Comparison of ENCODE assay signal across 7 mouse cellular contexts in the genomic region with DNA sequence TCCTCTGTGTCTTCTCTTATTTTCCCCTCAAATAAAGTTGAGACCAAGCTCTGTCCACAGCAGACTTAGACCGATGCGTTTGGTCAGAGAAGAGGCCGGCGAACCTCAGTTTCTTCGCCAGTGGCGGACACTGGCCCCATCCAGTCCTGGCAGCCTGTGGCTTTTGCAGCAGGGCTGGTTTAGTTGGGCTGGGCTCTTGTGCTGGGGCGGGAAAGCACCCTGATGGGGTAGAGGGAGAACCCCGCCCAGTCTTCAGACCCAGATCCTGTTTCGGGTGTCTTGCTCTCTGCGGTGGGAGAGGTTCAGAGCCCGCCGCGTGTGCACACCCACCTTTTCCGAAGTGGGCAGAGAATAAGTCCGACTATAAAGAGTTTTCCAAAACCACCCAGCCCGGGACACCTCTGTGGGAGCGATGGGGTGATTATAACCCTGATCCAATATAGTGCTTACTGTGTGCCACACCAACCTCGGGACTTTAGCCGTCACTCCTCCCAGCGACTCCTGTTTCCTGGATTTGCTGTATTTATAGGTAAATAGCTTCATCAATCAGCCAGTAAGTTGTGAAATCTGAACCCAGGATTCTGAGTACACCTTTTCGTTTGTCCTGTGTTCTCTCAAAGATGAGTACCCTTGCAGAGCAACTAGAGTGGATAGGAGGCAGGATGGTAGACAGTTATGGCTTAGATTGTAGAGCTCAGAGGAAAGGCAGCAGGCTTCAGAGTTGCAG. TPM values are rescaled to one million over a fixed set of nuclear protein-coding genes. Genes with fewer than 3 reads are reported as not detected.
DNase-seq lines count a peak whose midpoint lies in the region; ATAC-seq and TF ChIP-seq lines count a peak whose summit lies in the region.

No protein-coding gene starts in this region.

- H3K9me3 ChIP-seq in E14TG2a.4 (ENCODE audit: low read length): no peaks in the 10 kb centered on the region
- H3K9me3 ChIP-seq in heart, embryonic 11.5 days (replicated peaks; ENCODE audit: control insufficient read depth, low read length): no peaks in the 10 kb centered on the region
- H3K9me3 ChIP-seq in limb, embryonic 14.5 days (ENCODE audit: control insufficient read depth, low read length): no peaks in the 10 kb centered on the region
- H3K9me3 ChIP-seq in midbrain, embryonic 15.5 days: no peaks in the 10 kb centered on the region

- peak overlapping the region; percentile 96 for H3K4me3 ChIP-seq in E14TG2a.4 (replicated peaks; ENCODE audit: low read length)
- H3K4me3 ChIP-seq in heart, embryonic 11.5 days (ENCODE audit: low read depth, low read length): peak overlapping the region; percentile 71
- peak overlapping the region; percentile 80 for H3K4me3 ChIP-seq in limb, embryonic 14.5 days (replicated peaks; ENCODE audit: low read length)
- H3K4me3 ChIP-seq in midbrain, embryonic 15.5 days: peak overlapping the region; percentile 52
- peak overlapping the region; percentile 66 for H3K4me3 ChIP-seq in thymus, adult 2 months (ENCODE audit: control insufficient read depth, insufficient read depth, low read length)

- no peak for TF ChIP-seq POLR2A in limb, embryonic 14.5 days (IDR thresholded peaks at IDR 0.05; ENCODE audit: borderline replicate concordance, extremely low read depth, insufficient read depth, insufficient read length)
- TF ChIP-seq POLR2A in thymus, adult 2 months (IDR thresholded peaks at IDR 0.05; ENCODE audit: control insufficient read depth, extremely low read depth, insufficient read depth, low read length, poor library complexity): no peak

- TF ChIP-seq CTCF in E14TG2a.4 (conservative IDR thresholded peaks at IDR 0.05; ENCODE audit: low read length): no peak
- no peak for TF ChIP-seq CTCF in thymus, adult 2 months (IDR thresholded peaks at IDR 0.05; ENCODE audit: borderline replicate concordance, control insufficient read depth, extremely low read depth, insufficient read depth, low read length, poor library complexity)

- DNase-seq in adrenal gland, postnatal 36 days: peak; percentile 36 to 58
- no peak for DNase-seq in limb, embryonic 14.5 days (ENCODE audit: low spot score)
- peak; percentile 54 for DNase-seq in thymus, adult 2 months
- DNase-seq in right cerebral cortex, postnatal 4 days: no peak

- H3K27me3 ChIP-seq in E14TG2a.4 (ENCODE audit: insufficient read depth, low read length): peaks cover 51% of the 10 kb centered on the region
- peaks cover 51% of the 10 kb centered on the region for H3K27me3 ChIP-seq in heart, embryonic 11.5 days (ENCODE audit: control insufficient read depth, insufficient read depth, low read length)
- H3K27me3 ChIP-seq in limb, embryonic 14.5 days (ENCODE audit: control insufficient read depth, insufficient read depth, low read length): peaks cover 17% of the 10 kb centered on the region
- peaks cover 31% of the 10 kb centered on the region for H3K27me3 ChIP-seq in midbrain, embryonic 15.5 days (replicated peaks)
- no peaks in the 10 kb centered on the region for H3K27me3 ChIP-seq in thymus, adult 2 months (ENCODE audit: control insufficient read depth, insufficient read depth, low read length)

- H3K36me3 ChIP-seq in E14TG2a.4 (ENCODE audit: insufficient read depth, low read length): no peaks in the 10 kb centered on the region
- H3K36me3 ChIP-seq in heart, embryonic 11.5 days (ENCODE audit: control insufficient read depth, insufficient read depth, low read length): no peaks in the 10 kb centered on the region
- no peaks in the 10 kb centered on the region for H3K36me3 ChIP-seq in limb, embryonic 14.5 days (ENCODE audit: control insufficient read depth, insufficient read depth, low read length)
- no peaks in the 10 kb centered on the region for H3K36me3 ChIP-seq in midbrain, embryonic 15.5 days (replicated peaks)
- no peaks in the 10 kb centered on the region for H3K36me3 ChIP-seq in thymus, adult 2 months (ENCODE audit: control insufficient read depth, insufficient read depth, low read length)

- H3K4me1 ChIP-seq in E14TG2a.4 (replicated peaks; ENCODE audit: low read depth, low read length): peaks cover 45% of the 10 kb centered on the region
- peaks cover 13% of the 10 kb centered on the region for H3K4me1 ChIP-seq in heart, embryonic 11.5 days (ENCODE audit: control insufficient read depth, insufficient read depth, low read length)
- H3K4me1 ChIP-seq in limb, embryonic 14.5 days (ENCODE audit: control insufficient read depth, insufficient read depth, low read length): peaks cover 14% of the 10 kb centered on the region; the same call in 1 of the 2 replicates
- peaks cover 29% of the 10 kb centered on the region for H3K4me1 ChIP-seq in midbrain, embryonic 15.5 days
- H3K4me1 ChIP-seq in thymus, adult 2 months (replicated peaks; ENCODE audit: control insufficient read depth, insufficient read depth, low read length): peaks cover 39% of the 10 kb centered on the region

- 5% methylated on average over 21 of the region's 21 CpGs for WGBS in heart, embryonic 11.5 days (ENCODE audit: insufficient replicate concordance)
- WGBS in limb, embryonic 14.5 days: 4% methylated on average over 21 of the region's 21 CpGs
- WGBS in midbrain, embryonic 15.5 days: 8% methylated on average over 21 of the region's 21 CpGs
- WGBS in thymus, adult 2 months: 4% methylated on average over 21 of the region's 21 CpGs

- peak overlapping the region; percentile 97 for H3K4me2 ChIP-seq in heart, embryonic 11.5 days
- H3K4me2 ChIP-seq in limb, embryonic 14.5 days (replicated peaks; ENCODE audit: low read depth, low read length, severe bottlenecking): peak overlapping the region; percentile 99
- H3K4me2 ChIP-seq in midbrain, embryonic 15.5 days: peak overlapping the region; percentile 76

- ATAC-seq in heart, embryonic 11.5 days (replicated peaks; ENCODE audit: insufficient number of reproducible peaks, low FRiP score, low TSS enrichment): no peak
- no peak for ATAC-seq in limb, embryonic 14.5 days (ENCODE audit: low FRiP score, low read depth)
- no peak for ATAC-seq in midbrain, embryonic 15.5 days (replicated peaks)

- no peak overlapping the region for H3K27ac ChIP-seq in heart, embryonic 11.5 days (ENCODE audit: low read depth, low read length)
- H3K27ac ChIP-seq in limb, embryonic 14.5 days (replicated peaks; ENCODE audit: low read depth, low read length): no peak overlapping the region
- H3K27ac ChIP-seq in midbrain, embryonic 15.5 days: no peak overlapping the region
- no peak overlapping the region for H3K27ac ChIP-seq in thymus, adult 2 months (ENCODE audit: control insufficient read depth, insufficient read depth, low read length)

- H3K9ac ChIP-seq in heart, embryonic 11.5 days (ENCODE audit: low read depth, low read length): peak overlapping the region; percentile 65; the same call in 1 of the 2 replicates
- H3K9ac ChIP-seq in limb, embryonic 14.5 days (ENCODE audit: low read depth, low read length, severe bottlenecking): peak overlapping the region; percentile 88
- peak overlapping the region; percentile 64; the same call in 1 of the 2 replicates for H3K9ac ChIP-seq in midbrain, embryonic 15.5 days

RNA-seq across cellular contexts. Expression of gene Ttc7, which starts 1.2 kb away (rescaled TPM):
- 10 to 100 TPM in 1 of 2 experiments, 1 to 10 TPM in 1; 9.5 to 14.3 TPM for total RNA-seq in adrenal gland, postnatal 36 days (2021)
- 1.4 and 1.9 TPM in 2 replicates for polyA plus RNA-seq in heart, embryonic 11.5 days (2014; fragmentation: Nextera tagmentation; extraction: Ambion mirVana)
- polyA plus RNA-seq in limb, embryonic 14.5 days (2012; rRNA removed): 7.8 and 12.6 TPM in 2 replicates
- 6.4 and 9.4 TPM in 2 replicates for polyA plus RNA-seq in limb, embryonic 14.5 days (2014; fragmentation: Nextera tagmentation; extraction: Ambion mirVana)
- 4.9 TPM in 2 replicates for polyA plus RNA-seq in midbrain, embryonic 15.5 days (2015; fragmentation: Nextera tagmentation; extraction: Ambion mirVana)
- 93.6 and 148 TPM in 2 replicates for polyA plus RNA-seq in thymus, adult 2 months (2012; rRNA removed)

RNA-seq across cellular contexts. Expression of gene Mcfd2, which starts 18.2 kb away (rescaled TPM):
- total RNA-seq in adrenal gland, postnatal 36 days (2021): 100 to 1,000 TPM; 256 to 285 TPM
- 69.7 and 83.5 TPM in 2 replicates for polyA plus RNA-seq in heart, embryonic 11.5 days (2014; fragmentation: Nextera tagmentation; extraction: Ambion mirVana)
- 70.3 and 73.6 TPM in 2 replicates for polyA plus RNA-seq in limb, embryonic 14.5 days (2012; rRNA removed)
- 89.6 and 98.4 TPM in 2 replicates for polyA plus RNA-seq in limb, embryonic 14.5 days (2014; fragmentation: Nextera tagmentation; extraction: Ambion mirVana)
- polyA plus RNA-seq in midbrain, embryonic 15.5 days (2015; fragmentation: Nextera tagmentation; extraction: Ambion mirVana): 48.4 and 52.2 TPM in 2 replicates
- 46.7 and 48.7 TPM in 2 replicates for polyA plus RNA-seq in thymus, adult 2 months (2012; rRNA removed)

Comparison
In these comparisons a context has a peak if more than half of its experiments do, and no peak if none do; other contexts are left out.
1. DNase-seq: peak in adrenal gland, postnatal 36 days (2 of 2) and thymus, adult 2 months (single experiment); none in limb, embryonic 14.5 days (single experiment) and right cerebral cortex, postnatal 4 days (single experiment).
2. Peak in every context shown above with its lines, with median percentiles within 50 percentile points of each other: H3K4me3 ChIP-seq, H3K4me2 ChIP-seq and H3K9ac ChIP-seq.